Mouse (Mus musculus) stomach, embryonic 15.5 days (tissue): ENCODE measurements around the gene Gcnt3. TPM values are rescaled to one million over a fixed set of nuclear protein-coding genes. Genes with fewer than 3 reads are reported as not detected.
A peak's percentile ranks its signal among the peaks of the same experiment; 100 is the strongest.

Experiments
- ATAC-seq: fragments of 200-750 bp; cut with Nextera tagmentation; 2 replicates; pipeline ENCODE4 v1.8.0; 2017; ENCODE audit warnings: low read depth, moderate number of reproducible peaks, moderate TSS enrichment; ENCODE audit not compliant: insufficient read depth, low FRiP score
- H3K27ac ChIP-seq: fragments of 300-500 bp; sonication (generic); 2 replicates; pipeline ENCODE4 v1.5.1; 2015; ENCODE audit warnings: mild to moderate bottlenecking, inconsistent platforms
- H3K27me3 ChIP-seq: fragments of 300-500 bp; sonication (generic); replicated peaks from 2 replicates; pipeline ENCODE4 v1.6.1; 2015; ENCODE audit warnings: inconsistent platforms
- H3K36me3 ChIP-seq: fragments of 300-500 bp; sonication (generic); 2 replicates; pipeline ENCODE4 v1.6.1; 2015; ENCODE audit warnings: inconsistent platforms
- H3K4me1 ChIP-seq: fragments of 300-500 bp; sonication (generic); 2 replicates; pipeline ENCODE4 v1.6.1; 2015; ENCODE audit warnings: inconsistent platforms
- H3K4me2 ChIP-seq: fragments of 300-500 bp; sonication (generic); 2 replicates; pipeline ENCODE4 v1.6.1; 2015; ENCODE audit warnings: mild to moderate bottlenecking, inconsistent platforms
- H3K4me3 ChIP-seq: fragments of 300-500 bp; sonication (generic); replicated peaks from 2 replicates; pipeline ENCODE4 v1.5.1; 2015; ENCODE audit warnings: inconsistent platforms
- H3K9ac ChIP-seq: fragments of 300-500 bp; sonication (generic); 2 replicates; pipeline ENCODE4 v1.6.1; 2015; ENCODE audit warnings: inconsistent platforms
- H3K9me3 ChIP-seq: fragments of 300-500 bp; sonication (generic); 2 replicates; pipeline ENCODE4 v1.6.1; 2016; ENCODE audit warnings: inconsistent platforms
- WGBS: fragments of 180-500 bp; shearing (Covaris S2); methylation state at CpG from one replicate; pipeline ENCODE4 v1.1.7; 2015; 5-methylcytosine and 5-hydroxymethylcytosine counted together
- polyA plus RNA-seq: library from polyadenylated mRNA; unstranded; fragments of >200 nt; fragmentation: Nextera tagmentation; extraction: Ambion mirVana; gene quantifications from 2 replicates; pipeline ENCODE4 v1.2.1, GENCODE M21; 2015

Gcnt3 gene
- 12.0 and 12.6 TPM in 2 replicates for polyA plus RNA-seq

DNA sequence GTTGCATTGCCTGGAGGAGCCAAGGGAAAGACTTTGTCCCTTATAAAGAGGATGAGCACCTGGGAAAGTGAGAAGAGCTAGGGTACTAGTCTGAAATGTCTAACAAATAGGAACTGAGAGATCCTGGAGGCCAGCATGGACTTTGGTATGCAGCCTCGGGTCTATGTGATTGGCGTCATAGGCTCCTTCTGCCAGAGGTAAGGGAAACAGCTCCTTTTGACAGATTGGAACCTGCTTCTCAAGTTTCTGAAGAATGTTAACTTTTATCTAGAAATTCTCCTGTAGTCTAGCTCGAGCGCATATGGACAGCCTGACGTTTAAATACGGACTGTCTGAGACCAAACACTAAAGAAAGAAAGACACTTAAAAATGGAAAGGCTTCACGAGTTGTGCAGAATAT, at the start of gene Gcnt3:
Gcnt3 (minus strand) TSS at position 101 of the 400 bp plus-strand sequence.
- no peaks in the 10 kb centered on the region for H3K36me3 ChIP-seq
- no peaks in the 10 kb centered on the region for H3K27me3 ChIP-seq
- ATAC-seq = no peak
- no peaks in the 10 kb centered on the region for H3K4me1 ChIP-seq
- H3K27ac ChIP-seq = no peak within 1 kb of the TSS
- no peak within 1 kb of the TSS for H3K9ac ChIP-seq
- 64% methylated on average over 7 of the region's 7 CpGs for WGBS
- H3K9me3 ChIP-seq = no peaks in the 10 kb centered on the region
- H3K4me2 ChIP-seq = no peak within 1 kb of the TSS
- H3K4me3 ChIP-seq = no peak within 1 kb of the TSS

DNA sequence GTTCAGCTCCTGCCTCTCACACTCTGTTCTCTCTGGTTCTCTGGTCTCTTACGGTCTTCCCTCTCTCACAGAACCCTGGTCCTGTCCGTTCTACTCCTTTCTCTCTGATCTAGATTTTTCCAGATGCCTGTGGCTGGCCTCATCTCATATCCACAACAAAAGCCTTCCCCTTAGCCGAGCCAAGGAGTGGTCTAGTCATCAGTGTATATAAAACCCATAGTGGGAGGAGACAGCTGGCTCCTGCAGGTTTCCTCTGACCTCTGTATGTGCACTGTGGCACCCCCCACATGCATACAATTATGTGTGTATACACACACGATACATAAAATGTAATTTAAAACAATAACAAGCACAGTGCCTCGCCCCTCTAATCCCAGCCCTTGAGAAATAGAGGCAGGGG, 49.5 kb upstream of the Gcnt3 start:
- no peak overlapping the region for H3K4me3 ChIP-seq
- WGBS = 57% methylated on average over 5 of the region's 5 CpGs
- no peak for ATAC-seq
- peaks cover 3% of the 10 kb centered on the region; the same call in 1 of the 2 replicates for H3K4me1 ChIP-seq
- H3K9me3 ChIP-seq = no peaks in the 10 kb centered on the region
- no peaks in the 10 kb centered on the region for H3K27me3 ChIP-seq
- H3K4me2 ChIP-seq = no peak overlapping the region
- no peak overlapping the region for H3K9ac ChIP-seq
- no peak overlapping the region for H3K27ac ChIP-seq
- H3K36me3 ChIP-seq = no peaks in the 10 kb centered on the region

GRCm38 (mm10) chr9:70086091-70086490, 48.2 kb upstream of the Gcnt3 start:
- Histone ChIP-seq H3K9ac (no peak overlapping the region), H3K27ac (no peak overlapping the region), H3K4me3 (no peak overlapping the region), H3K4me2 (no peak overlapping the region), H3K36me3 (no peaks in the 10 kb centered on the region), H3K4me1 (peaks cover 3% of the 10 kb centered on the region; the same call in 1 of the 2 replicates), H3K27me3 (no peaks in the 10 kb centered on the region), H3K9me3 (no peaks in the 10 kb centered on the region)
- no peak for ATAC-seq
- 20% methylated on average over 6 of the region's 6 CpGs for WGBS

GRCm38 (mm10) chr9:70084107-70084506, 46.2 kb upstream of the Gcnt3 start:
- Histone ChIP-seq H3K36me3 (no peaks in the 10 kb centered on the region), H3K9ac (no peak overlapping the region), H3K27ac (no peak overlapping the region), H3K4me2 (no peak overlapping the region), H3K4me1 (peaks cover 3% of the 10 kb centered on the region; the same call in 1 of the 2 replicates), H3K9me3 (no peaks in the 10 kb centered on the region), H3K27me3 (no peaks in the 10 kb centered on the region), H3K4me3 (no peak overlapping the region)
- 65% methylated on average over 11 of the region's 11 CpGs for WGBS
- no peak for ATAC-seq

DNA sequence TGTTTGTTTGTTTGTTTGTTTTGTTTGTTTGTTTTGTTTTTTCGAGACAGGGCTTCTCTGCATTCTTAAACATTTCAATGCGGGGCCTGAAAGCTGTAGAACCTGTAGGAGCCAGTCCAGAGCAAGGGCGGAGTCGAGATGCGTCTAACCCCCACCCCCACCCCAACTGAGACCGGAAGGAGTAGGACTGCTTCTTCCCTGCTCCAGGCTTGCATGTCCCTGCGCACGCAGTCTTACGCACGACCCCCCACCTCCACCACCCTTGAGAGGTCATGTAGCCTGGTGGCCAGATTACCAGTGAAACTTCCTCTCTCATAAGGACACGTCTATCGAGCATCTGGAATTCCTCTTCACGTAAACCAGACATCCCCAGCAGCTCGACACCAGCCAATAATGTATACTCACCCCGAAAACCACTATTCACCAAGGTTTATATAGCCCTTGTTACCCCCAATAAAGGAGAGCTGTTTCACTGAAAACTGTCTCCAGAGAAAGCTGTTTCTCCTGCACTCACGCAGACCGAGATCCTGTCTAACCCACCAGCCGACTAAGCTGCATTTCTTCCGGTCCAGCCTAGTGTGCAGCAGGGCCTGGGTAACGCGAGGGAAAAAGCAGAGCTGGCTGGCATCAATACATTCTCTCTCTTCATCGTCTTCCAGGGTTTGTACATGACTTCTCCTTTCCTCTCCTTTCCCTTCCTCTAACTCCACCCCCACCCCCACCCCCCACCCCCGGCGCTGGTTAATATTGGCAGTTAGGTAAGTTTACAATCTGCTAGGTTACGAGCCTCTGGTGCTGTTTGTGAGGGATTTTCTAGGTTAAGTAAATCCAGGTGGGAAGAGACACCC, 44.7 kb upstream of the Gcnt3 start:
- Histone ChIP-seq H3K4me3 (no peak overlapping the region), H3K4me2 (no peak overlapping the region; the same call in 1 of the 2 replicates), H3K9ac (no peak overlapping the region), H3K27ac (no peak overlapping the region), H3K27me3 (no peaks in the 10 kb centered on the region), H3K36me3 (no peaks in the 10 kb centered on the region), H3K9me3 (no peaks in the 10 kb centered on the region), H3K4me1 (no peaks in the 10 kb centered on the region)
- ATAC-seq = no peak
- WGBS = 48% methylated on average over 25 of the region's 25 CpGs

DNA sequence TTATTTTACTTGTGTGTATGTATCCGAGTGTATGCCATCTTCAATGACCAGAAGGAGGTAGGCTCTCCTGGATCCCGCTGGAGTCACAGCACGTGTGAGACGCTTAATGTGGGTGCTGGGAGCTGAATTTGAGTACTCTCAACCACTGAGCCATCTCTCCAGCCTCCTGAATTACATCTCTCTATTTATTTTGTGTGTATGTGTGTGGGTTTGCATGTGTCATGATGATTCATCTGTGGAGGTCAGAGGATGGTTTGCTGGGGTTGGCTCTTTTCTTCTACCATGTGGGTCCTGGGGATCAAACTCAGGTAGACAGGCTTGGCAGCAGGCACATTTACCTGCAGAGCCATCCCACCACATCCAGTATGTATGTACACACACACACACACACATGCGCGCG, 43.9 kb upstream of the Gcnt3 start:
- Histone ChIP-seq H3K4me1 (no peaks in the 10 kb centered on the region), H3K4me2 (no peak overlapping the region), H3K27me3 (no peaks in the 10 kb centered on the region), H3K4me3 (no peak overlapping the region), H3K36me3 (no peaks in the 10 kb centered on the region), H3K9me3 (no peaks in the 10 kb centered on the region), H3K9ac (no peak overlapping the region), H3K27ac (no peak overlapping the region)
- ATAC-seq = no peak
- 92% methylated on average over 7 of the region's 7 CpGs for WGBS

- Histone ChIP-seq H3K27ac (no peak overlapping the region), H3K9me3 (no peaks in the 10 kb centered on the region), H3K4me1 (no peaks in the 10 kb centered on the region), H3K36me3 (no peaks in the 10 kb centered on the region), H3K4me3 (no peak overlapping the region), H3K9ac (no peak overlapping the region), H3K4me2 (no peak overlapping the region), H3K27me3 (no peaks in the 10 kb centered on the region)
- 67% methylated on average over 2 of the region's 2 CpGs for WGBS
- ATAC-seq = no peak
These were observed 43.1 kb upstream of the Gcnt3 start for GRCm38 (mm10) chr9:70080976-70081375.

- H3K4me1 ChIP-seq = no peaks in the 10 kb centered on the region
- no peaks in the 10 kb centered on the region for H3K36me3 ChIP-seq
- no peaks in the 10 kb centered on the region for H3K9me3 ChIP-seq
- no peak for ATAC-seq
- no peaks in the 10 kb centered on the region for H3K27me3 ChIP-seq
- no peak overlapping the region for H3K27ac ChIP-seq
- no peak overlapping the region for H3K4me3 ChIP-seq
- 83% methylated on average over 9 of the region's 9 CpGs for WGBS
- H3K4me2 ChIP-seq = no peak overlapping the region
- H3K9ac ChIP-seq = no peak overlapping the region
These were observed 42.3 kb upstream of the Gcnt3 start for GRCm38 (mm10) chr9:70080027-70080800.

DNA sequence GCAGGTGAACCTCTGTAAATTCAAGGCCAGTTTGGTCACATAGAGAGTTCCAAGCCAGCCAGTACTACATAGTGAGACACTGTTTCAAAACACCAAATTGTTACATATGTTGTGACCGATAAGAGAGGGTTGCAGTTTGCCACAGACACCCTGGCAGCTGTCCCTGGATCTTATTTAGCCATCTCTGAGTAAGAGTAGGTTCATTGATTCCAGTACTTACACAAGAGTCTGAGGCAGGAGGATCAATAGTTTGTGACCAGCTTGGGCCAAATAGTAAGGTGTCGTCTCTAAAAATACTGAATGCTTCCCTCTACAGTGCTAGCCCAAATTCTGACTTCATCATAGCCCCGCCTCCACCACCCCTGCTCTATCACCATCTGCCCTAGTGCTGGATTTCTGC, 40.1 kb upstream of the Gcnt3 start:
- no peak for ATAC-seq
- no peak overlapping the region for H3K9ac ChIP-seq
- no peak overlapping the region for H3K4me3 ChIP-seq
- H3K27ac ChIP-seq = peak overlapping the region; percentile 62
- H3K27me3 ChIP-seq = no peaks in the 10 kb centered on the region
- H3K36me3 ChIP-seq = no peaks in the 10 kb centered on the region
- no peaks in the 10 kb centered on the region for H3K4me1 ChIP-seq
- H3K4me2 ChIP-seq = no peak overlapping the region
- 86% methylated on average over 3 of the region's 3 CpGs for WGBS
- H3K9me3 ChIP-seq = no peaks in the 10 kb centered on the region

DNA sequence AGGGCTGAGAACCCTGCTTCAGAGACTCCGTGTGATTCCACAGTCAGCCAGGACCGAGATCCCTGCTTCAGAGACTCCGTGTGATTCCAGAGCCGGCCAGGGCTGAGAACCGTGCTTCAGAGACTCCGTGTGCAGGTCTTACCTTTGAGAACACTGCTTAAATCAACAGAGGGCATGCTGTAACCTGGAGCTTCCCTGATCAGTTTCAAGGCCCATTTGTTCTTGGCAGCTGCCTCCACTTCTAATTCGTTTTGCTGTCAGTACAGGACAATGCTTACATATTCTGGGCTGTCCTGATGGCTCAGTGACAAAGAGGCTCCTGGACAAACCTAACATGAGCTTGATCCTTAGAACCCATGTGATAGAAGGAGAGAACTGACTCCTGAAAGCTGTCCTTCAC, 39.3 kb upstream of the Gcnt3 start:
- H3K9ac ChIP-seq = no peak overlapping the region
- H3K36me3 ChIP-seq = no peaks in the 10 kb centered on the region
- H3K4me2 ChIP-seq = no peak overlapping the region
- no peaks in the 10 kb centered on the region for H3K9me3 ChIP-seq
- H3K4me1 ChIP-seq = no peaks in the 10 kb centered on the region
- no peaks in the 10 kb centered on the region for H3K27me3 ChIP-seq
- no peak overlapping the region for H3K4me3 ChIP-seq
- peak overlapping the region; percentile 62 for H3K27ac ChIP-seq
- ATAC-seq = no peak
- 45% methylated on average over 7 of the region's 7 CpGs for WGBS

DNA sequence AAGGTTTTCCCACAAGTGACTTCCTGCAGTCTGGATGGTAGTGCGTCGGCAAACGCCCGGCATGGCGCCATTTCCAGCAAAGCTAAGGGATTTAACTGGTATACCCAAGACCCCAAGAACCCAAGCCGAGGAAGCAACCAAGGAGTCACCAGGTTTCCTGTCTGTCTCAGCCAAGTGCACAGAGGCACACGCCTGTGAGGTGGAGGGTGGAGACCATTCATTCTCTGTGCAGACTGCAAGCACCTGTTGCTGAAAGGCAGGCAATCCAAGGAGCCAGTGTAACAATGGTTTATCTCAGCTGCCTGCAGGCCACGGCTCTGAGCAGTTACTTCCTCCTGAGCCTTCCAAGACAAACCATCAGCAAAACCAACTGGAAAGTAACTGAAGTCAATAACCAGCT, 34.5 kb upstream of the Gcnt3 start:
- WGBS = 72% methylated on average over 8 of the region's 8 CpGs
- Histone ChIP-seq H3K36me3 (no peaks in the 10 kb centered on the region), H3K9ac (no peak overlapping the region), H3K4me1 (0 out of 2 replicates have a peak, but pooled peaks cover 3% of the 10 kb centered on the region), H3K27me3 (no peaks in the 10 kb centered on the region), H3K4me2 (no peak overlapping the region), H3K9me3 (no peaks in the 10 kb centered on the region), H3K4me3 (no peak overlapping the region), H3K27ac (no peak overlapping the region)
- peak; percentile 56 for ATAC-seq

GRCm38 (mm10) chr9:70069961-70070435, 32.1 kb upstream of the Gcnt3 start:
- peak; percentile 31; the same call in 1 of the 2 replicates for ATAC-seq

More at GRCm38 (mm10) chr9:70069961-70070435, 32.1 kb upstream of the Gcnt3 start:
- WGBS = 30% methylated on average over 8 of the region's 8 CpGs
- Histone ChIP-seq H3K4me3 (no peak overlapping the region), H3K27ac (0 out of 2 replicates have a peak overlapping the region, but pooled peaks have one; percentile 38), H3K4me1 (0 out of 2 replicates have a peak, but pooled peaks cover 3% of the 10 kb centered on the region), H3K4me2 (no peak overlapping the region), H3K27me3 (no peaks in the 10 kb centered on the region), H3K36me3 (no peaks in the 10 kb centered on the region), H3K9me3 (no peaks in the 10 kb centered on the region), H3K9ac (no peak overlapping the region)
